Mouse (Mus musculus) embryonic facial prominence, embryonic 14.5 days (tissue): ENCODE data around the gene Map2k4. TPM values are rescaled to one million over a fixed set of nuclear protein-coding genes. Genes with fewer than 3 reads are reported as not detected.
A peak's percentile ranks its signal among the peaks of the same experiment; 100 is the strongest.

ENCODE experiments used
- ATAC-seq: fragments of 200-750 bp; cut with Nextera tagmentation; 2 replicates; pipeline ENCODE4 v1.8.0; 2017; ENCODE audit warnings: low read depth, moderate number of reproducible peaks, moderate TSS enrichment
- DNase-seq: peaks from one replicate; pipeline ENCODE4 v3.0.0-alpha.2; 2015; ENCODE audit warnings: low spot score
- H3K27ac ChIP-seq: fragments of 300-500 bp; sonication (generic); replicated peaks from 2 replicates; pipeline ENCODE4 v1.5.1; 2014; ENCODE audit warnings: low read depth, mild to moderate bottlenecking, low read length, moderate library complexity
- H3K27me3 ChIP-seq: fragments of 300-500 bp; sonication (generic); replicated peaks from 2 replicates; pipeline ENCODE4 v1.6.1; 2014; ENCODE audit warnings: low read length; ENCODE audit not compliant: control insufficient read depth, insufficient read depth
- H3K36me3 ChIP-seq: fragments of 300-500 bp; sonication (generic); 2 replicates; pipeline ENCODE4 v1.6.1; 2014; ENCODE audit warnings: low read length, mixed read lengths; ENCODE audit not compliant: control insufficient read depth, insufficient read depth
- H3K4me1 ChIP-seq: fragments of 300-500 bp; sonication (generic); 2 replicates; pipeline ENCODE4 v1.6.1; 2014; ENCODE audit warnings: antibody characterized with exemption, low read length; ENCODE audit not compliant: control insufficient read depth, insufficient read depth
- H3K4me2 ChIP-seq: fragments of 300-500 bp; sonication (generic); 2 replicates; pipeline ENCODE4 v1.6.1; 2014; ENCODE audit warnings: low read depth, mild to moderate bottlenecking, low read length, moderate library complexity, mixed read lengths
- H3K4me3 ChIP-seq: fragments of 300-500 bp; sonication (generic); 2 replicates; pipeline ENCODE4 v1.5.1; 2014; ENCODE audit warnings: low read depth, mild to moderate bottlenecking, low read length
- H3K9ac ChIP-seq: fragments of 300-500 bp; sonication (generic); 2 replicates; pipeline ENCODE4 v1.6.1; 2014; ENCODE audit warnings: low read depth, mild to moderate bottlenecking, low read length, moderate library complexity, mixed read lengths
- H3K9me3 ChIP-seq: fragments of 300-500 bp; sonication (generic); 2 replicates; pipeline ENCODE4 v1.6.1; 2016; ENCODE audit warnings: low read length; ENCODE audit not compliant: control insufficient read depth
- WGBS: fragments of 180-500 bp; shearing (Covaris S2); extraction: QIAGEN DNeasy Blood & Tissue Kit; methylation state at CpG from one replicate; pipeline ENCODE4 v1.1.7; 2014; 5-methylcytosine and 5-hydroxymethylcytosine counted together
- polyA plus RNA-seq: library from polyadenylated mRNA; unstranded; fragments of >200 nt; fragmentation: Nextera tagmentation; extraction: Ambion mirVana; gene quantifications from 2 replicates; pipeline ENCODE4 v1.2.1, GENCODE M21; 2014

The Map2k4 gene
- polyA plus RNA-seq, 1 experiment from 2014 or later = 70.9 TPM

DNA sequence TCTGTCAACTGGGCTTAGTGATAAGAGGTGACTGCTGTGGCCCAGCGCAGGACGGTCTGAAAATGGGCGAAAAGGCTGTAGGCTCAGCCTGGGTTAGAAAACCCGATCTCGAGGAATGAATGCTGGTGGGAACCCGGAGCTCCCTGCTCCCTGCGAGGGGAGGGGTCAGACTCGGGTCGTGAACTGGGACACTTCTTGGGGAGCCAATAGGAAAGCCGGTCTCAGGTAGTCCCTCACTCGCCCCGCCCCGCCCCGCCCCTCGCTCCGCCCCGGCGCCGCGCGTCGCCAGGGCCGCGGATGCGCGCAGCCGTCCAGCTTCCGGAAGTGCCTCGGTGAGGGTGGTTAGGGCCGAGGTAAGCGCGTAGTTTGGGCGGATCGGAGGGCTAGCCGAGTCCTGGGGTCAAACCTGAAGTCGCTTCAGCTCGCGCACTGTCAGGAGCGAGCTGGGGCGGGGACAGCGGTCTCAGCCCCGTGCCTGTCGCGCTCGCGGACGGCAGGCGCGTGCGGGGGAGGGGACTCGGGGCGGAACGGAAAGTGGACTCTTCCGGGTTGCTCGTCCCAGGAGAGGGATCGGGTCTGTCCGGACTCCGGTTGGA lies 18.9 kb upstream of the Map2k4 start, which contains the start of gene Zkscan6:
Zkscan6 (plus strand) TSS at position 267 of the 596 bp plus-strand sequence.
- H3K9ac ChIP-seq = peak within 1 kb of the TSS; percentile 82
- DNase-seq = peak; percentile 96
- H3K4me2 ChIP-seq = peak within 1 kb of the TSS; percentile 92
- 1% methylated on average over 28 of the region's 58 CpGs for WGBS
- H3K4me3 ChIP-seq = peak within 1 kb of the TSS; percentile 85
- peak within 1 kb of the TSS; percentile 75 for H3K27ac ChIP-seq
- no peaks in the 10 kb centered on the region for H3K36me3 ChIP-seq
- H3K4me1 ChIP-seq = peaks cover 7% of the 10 kb centered on the region
- no peaks in the 10 kb centered on the region for H3K27me3 ChIP-seq
- H3K9me3 ChIP-seq = no peaks in the 10 kb centered on the region
- peak; percentile 97 for ATAC-seq

DNA sequence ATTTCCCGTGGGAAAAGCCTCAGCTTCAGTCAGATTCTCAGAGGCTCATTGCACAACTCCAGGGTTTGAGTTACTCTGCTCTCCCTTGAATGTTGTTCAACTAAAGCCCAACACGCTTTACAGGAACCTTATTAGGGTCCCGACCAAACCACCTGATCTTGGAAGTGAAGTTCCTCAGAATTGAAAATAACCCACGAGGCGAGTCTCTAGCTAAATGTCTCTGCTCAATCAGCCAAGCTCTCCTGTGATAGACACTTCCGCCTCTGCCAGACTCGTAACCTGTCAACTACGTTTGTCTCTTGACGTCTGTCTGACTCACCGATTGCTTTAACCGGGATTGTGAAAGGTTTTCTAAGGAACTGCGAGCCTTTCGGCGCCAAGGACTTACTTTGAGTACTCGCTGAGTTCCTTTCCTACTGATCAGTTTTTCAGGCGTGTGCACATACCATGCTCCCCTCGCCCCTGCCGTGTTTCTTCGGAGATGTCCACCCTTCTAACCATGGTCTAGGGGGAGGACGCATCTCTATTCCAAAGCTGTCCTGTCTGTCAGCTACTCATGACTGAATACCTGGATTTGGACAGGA lies 18.3 kb upstream of the Map2k4 start:
- ATAC-seq = no peak; the same call in 1 of the 2 replicates
- Histone ChIP-seq H3K27ac (no peak overlapping the region), H3K4me1 (peaks cover 5% of the 10 kb centered on the region), H3K4me3 (peak overlapping the region; percentile 85), H3K9ac (peak overlapping the region; percentile 82), H3K9me3 (no peaks in the 10 kb centered on the region), H3K27me3 (no peaks in the 10 kb centered on the region), H3K4me2 (peak overlapping the region; percentile 92), H3K36me3 (no peaks in the 10 kb centered on the region)
- DNase-seq = peak; percentile 45
- WGBS = 2% methylated on average over 20 of the region's 20 CpGs

DNA sequence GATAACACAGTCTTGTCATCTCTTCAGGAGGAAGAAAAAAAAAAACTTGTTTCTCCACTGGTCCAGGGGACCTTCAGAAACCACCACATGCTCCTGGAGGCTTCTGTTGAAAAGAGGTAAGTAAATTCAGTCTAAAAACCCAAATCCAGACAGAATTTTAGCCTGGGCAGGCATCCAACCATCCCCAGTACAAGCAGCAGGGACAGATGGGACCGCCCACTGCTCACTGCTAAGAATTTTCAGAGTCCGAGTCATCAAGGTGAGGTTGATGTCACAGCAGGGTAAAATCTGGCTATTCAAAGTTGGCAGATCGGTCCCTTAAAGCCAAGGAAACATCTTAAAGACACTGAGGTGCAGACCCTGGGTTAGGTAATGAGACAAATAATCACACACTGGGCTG lies 13.8 kb upstream of the Map2k4 start:
- H3K4me3 ChIP-seq = no peak overlapping the region
- 54% methylated on average over 3 of the region's 3 CpGs for WGBS
- no peaks in the 10 kb centered on the region for H3K4me1 ChIP-seq
- no peak for DNase-seq
- no peaks in the 10 kb centered on the region for H3K27me3 ChIP-seq
- no peaks in the 10 kb centered on the region for H3K9me3 ChIP-seq
- no peak overlapping the region for H3K27ac ChIP-seq
- ATAC-seq = no peak
- no peaks in the 10 kb centered on the region for H3K36me3 ChIP-seq
- H3K4me2 ChIP-seq = no peak overlapping the region
- no peak overlapping the region for H3K9ac ChIP-seq

DNA sequence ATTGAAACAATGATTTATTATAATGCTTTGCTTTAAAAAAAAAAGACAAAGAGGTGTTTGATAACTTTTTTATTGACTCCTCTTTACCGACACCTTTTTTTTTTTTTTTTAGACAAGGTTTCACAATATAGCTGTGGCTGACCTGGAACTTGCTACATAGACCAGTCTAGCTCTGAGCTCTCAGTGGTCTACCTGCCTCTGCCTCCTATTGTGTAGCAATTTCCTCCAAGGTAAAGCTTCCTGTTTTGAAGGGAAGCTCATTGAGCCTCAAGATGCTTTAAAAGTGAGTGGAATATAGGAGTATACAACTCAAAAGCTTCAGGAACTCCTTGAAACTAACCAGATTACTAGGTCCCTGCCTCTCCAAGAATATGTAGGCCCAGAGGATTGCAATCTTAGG lies 7.8 kb upstream of the Map2k4 start:
- Histone ChIP-seq H3K4me3 (no peak overlapping the region), H3K9ac (no peak overlapping the region), H3K4me1 (no peaks in the 10 kb centered on the region), H3K36me3 (no peaks in the 10 kb centered on the region), H3K27ac (no peak overlapping the region), H3K4me2 (no peak overlapping the region), H3K9me3 (no peaks in the 10 kb centered on the region), H3K27me3 (no peaks in the 10 kb centered on the region)
- ATAC-seq (no peak), DNase-seq (no peak)
- 87% methylated on average over 1 of the region's 1 CpGs for WGBS

DNA sequence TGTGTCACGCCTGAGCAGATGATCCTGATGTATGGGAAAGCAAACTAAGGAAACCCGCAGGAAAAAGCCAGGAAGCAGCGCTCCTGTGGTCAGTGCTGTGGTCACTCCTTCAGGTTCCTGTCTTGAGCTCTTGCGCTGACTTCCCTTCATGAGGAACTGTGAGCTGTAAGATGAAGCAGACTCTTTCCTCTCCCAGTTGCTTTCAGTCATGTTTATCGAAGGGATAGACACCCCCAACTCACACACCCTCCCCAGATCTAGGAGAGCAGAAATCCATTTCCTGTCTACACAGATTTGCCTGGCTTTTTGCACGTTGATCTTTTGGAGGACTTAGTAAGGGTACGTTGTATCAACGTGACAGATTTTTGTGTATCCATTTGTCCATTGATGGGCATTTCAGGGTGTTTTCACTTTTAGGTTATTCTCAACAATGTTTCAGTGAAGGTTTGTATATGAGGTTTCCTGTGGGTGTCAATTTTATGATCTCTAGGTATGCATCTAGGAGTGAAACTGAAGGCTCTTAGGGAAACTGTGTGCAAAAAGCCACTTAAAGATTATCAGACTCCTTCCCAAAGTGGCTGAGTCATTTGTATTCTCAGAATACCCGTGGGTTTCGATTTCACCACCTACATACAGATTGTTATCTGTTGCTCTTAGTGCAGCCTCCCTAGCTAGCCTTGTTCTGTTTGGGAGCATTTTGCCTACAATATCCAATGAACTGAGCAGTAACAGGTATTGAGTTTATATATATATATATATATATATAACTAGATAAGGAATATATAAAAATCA lies 6.5 kb upstream of the Map2k4 start:
- WGBS = 74% methylated on average over 10 of the region's 10 CpGs
- Histone ChIP-seq H3K4me3 (no peak overlapping the region), H3K9me3 (no peaks in the 10 kb centered on the region), H3K27ac (no peak overlapping the region), H3K9ac (no peak overlapping the region), H3K27me3 (no peaks in the 10 kb centered on the region), H3K36me3 (no peaks in the 10 kb centered on the region), H3K4me2 (no peak overlapping the region), H3K4me1 (no peaks in the 10 kb centered on the region)
- ATAC-seq = no peak
- DNase-seq = no peak

DNA sequence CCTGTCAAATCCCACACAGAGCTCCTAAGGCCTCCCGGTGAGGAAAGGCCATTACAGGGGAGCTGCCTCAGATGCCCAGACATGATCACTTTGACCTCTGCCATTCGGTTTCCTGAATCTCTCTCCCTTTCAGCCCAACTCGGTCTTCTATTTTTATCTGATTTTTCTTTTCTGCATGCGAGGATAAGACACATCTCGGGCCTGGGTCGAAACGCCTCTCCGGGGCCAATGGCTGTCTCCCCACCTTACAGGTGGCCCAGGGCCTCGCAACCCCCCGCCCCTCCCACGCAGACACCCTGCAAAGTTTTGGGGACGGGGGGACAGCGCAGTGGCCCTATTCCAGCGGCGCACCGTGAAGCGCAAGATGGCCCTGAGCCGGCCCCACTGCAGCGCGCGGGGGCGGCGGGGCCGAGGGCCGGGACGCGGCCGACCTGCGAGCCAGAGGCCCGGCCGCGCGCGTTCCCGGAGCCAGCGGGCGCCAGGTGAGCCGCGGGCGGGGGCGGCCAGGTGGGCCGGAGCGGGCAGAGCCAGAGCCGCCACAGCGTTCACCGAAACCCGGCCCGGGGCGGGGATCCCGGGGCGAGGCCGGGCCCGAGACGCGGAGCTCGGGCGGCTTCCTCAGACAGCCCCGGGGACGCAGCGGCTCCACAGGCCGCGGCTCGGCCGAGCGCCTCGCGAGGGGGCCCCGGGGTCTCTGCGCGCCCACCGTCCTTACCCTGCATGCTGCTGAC lies 511 bp downstream of the Map2k4 start:
- H3K27me3 ChIP-seq = no peaks in the 10 kb centered on the region
- H3K9me3 ChIP-seq = no peaks in the 10 kb centered on the region
- H3K4me3 ChIP-seq = peak overlapping the region; percentile 94
- peak; percentile 32 for DNase-seq
- H3K4me2 ChIP-seq = peak overlapping the region; percentile 80
- H3K9ac ChIP-seq = peak overlapping the region; percentile 99
- peak overlapping the region; percentile 92 for H3K27ac ChIP-seq
- no peaks in the 10 kb centered on the region for H3K36me3 ChIP-seq
- peak; percentile 90 for ATAC-seq
- H3K4me1 ChIP-seq = peaks cover 14% of the 10 kb centered on the region
- WGBS = under 1% methylated on average over 37 of the region's 71 CpGs

DNA sequence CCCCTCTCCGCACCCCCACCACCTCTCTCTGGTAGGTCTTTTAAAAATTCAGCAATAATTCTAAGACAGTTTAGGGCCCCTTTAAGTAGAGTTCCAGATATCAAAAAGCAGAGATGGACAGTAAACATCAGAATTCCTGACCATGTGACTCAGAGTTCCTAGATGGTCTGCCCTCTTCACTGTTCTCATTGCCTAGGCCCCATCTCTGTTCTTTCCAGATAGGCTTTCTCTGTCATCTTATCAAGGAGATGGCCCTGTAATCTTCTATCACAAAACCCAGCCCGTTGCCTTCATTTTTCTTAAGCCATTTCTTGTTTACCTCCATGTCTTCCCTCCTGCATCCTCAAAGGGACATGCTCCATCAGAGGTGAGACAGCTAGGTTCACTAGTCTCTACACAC lies 1.9 kb downstream of the Map2k4 start:
- DNase-seq (no peak), ATAC-seq (no peak)
- Histone ChIP-seq H3K4me2 (peak overlapping the region; percentile 80), H3K4me1 (peaks cover 14% of the 10 kb centered on the region), H3K4me3 (no peak overlapping the region), H3K9me3 (no peaks in the 10 kb centered on the region), H3K27ac (no peak overlapping the region), H3K27me3 (no peaks in the 10 kb centered on the region), H3K36me3 (no peaks in the 10 kb centered on the region), H3K9ac (no peak overlapping the region)
- 92% methylated on average over 2 of the region's 2 CpGs for WGBS

DNA sequence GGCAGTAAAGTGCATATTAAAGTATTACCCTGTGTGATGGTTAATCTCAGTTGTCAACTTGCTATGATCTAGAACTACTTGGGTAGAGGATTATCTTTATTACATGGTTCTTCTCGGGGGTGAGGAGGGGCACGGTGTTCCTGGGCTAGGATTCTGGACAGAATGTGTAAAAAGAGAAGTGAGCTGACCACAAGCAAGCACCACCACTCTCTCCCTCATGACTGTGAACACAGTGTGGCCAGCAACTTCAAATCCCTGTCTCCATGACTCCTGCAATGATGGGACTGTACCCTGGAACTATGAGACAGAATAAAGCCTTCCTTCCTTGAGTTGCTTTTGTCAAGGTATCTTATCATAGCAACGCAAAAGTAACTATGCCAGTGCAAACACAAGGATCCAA lies 6.5 kb downstream of the Map2k4 start:
- no peak overlapping the region for H3K4me3 ChIP-seq
- no peak overlapping the region for H3K4me2 ChIP-seq
- DNase-seq = no peak
- no peaks in the 10 kb centered on the region for H3K9me3 ChIP-seq
- no peaks in the 10 kb centered on the region for H3K27me3 ChIP-seq
- H3K36me3 ChIP-seq = peaks cover 13% of the 10 kb centered on the region; the same call in 1 of the 2 replicates
- no peak for ATAC-seq
- peaks cover 38% of the 10 kb centered on the region for H3K4me1 ChIP-seq
- H3K27ac ChIP-seq = no peak overlapping the region
- WGBS = 88% methylated on average over 3 of the region's 3 CpGs
- no peak overlapping the region for H3K9ac ChIP-seq
